Mouse (Mus musculus): ENCODE measurements around the gene Olfr221. TPM values are rescaled to one million over a fixed set of nuclear protein-coding genes. Genes with fewer than 3 reads are reported as not detected.
"Not testable (repeated sequence)": the region's sequence is repeated elsewhere in the genome, so short reads cannot be mapped to it uniquely, and the experiment has no call there.

The Olfr221 gene
- not detected in 2 replicates for polyA plus RNA-seq (2016; fragmentation: Nextera tagmentation; extraction: Ambion mirVana)

GRCm38 (mm10) chr14:52042359-52042758, at the start of gene Olfr221:
TSS of gene Olfr221 (minus strand) at chr14:52042459.
- not testable (repeated sequence) for DNase-seq (ENCODE audit: extremely low spot score, low spot score)
- peaks cover 16% of the 10 kb centered on the region for H3K4me1 ChIP-seq
- WGBS, result 74% methylated on average over 3 of the region's 3 CpGs

GRCm38 (mm10) chr14:52083083-52083482, 40.8 kb upstream of the Olfr221 start:
- H3K36me3 ChIP-seq (replicated peaks), result peaks cover 99% of the 10 kb centered on the region
- no peaks in the 10 kb centered on the region for H3K9me3 ChIP-seq
- no peaks in the 10 kb centered on the region for H3K27me3 ChIP-seq (ENCODE audit: poor library complexity, severe bottlenecking)
- H3K4me3 ChIP-seq, result no peak overlapping the region
- H3K4me1 ChIP-seq, result no peaks in the 10 kb centered on the region
- DNase-seq (ENCODE audit: extremely low spot score, low spot score), result no peak
- no peak overlapping the region for H3K27ac ChIP-seq

More at GRCm38 (mm10) chr14:52042359-52042758, at the start of gene Olfr221:
- H3K36me3 ChIP-seq (replicated peaks); H3K9me3 ChIP-seq; H3K27ac ChIP-seq; H3K27me3 ChIP-seq (ENCODE audit: poor library complexity, severe bottlenecking); H3K4me3 ChIP-seq: not testable (repeated sequence)

GRCm38 (mm10) chr14:52071599-52072137, 29.4 kb upstream of the Olfr221 start:
- 93% methylated on average over 15 of the region's 15 CpGs for WGBS

GRCm38 (mm10) chr14:52066135-52066534, 23.9 kb upstream of the Olfr221 start:
- no peak for DNase-seq (ENCODE audit: extremely low spot score, low spot score)
- WGBS, result 62% methylated on average over 4 of the region's 4 CpGs

More at GRCm38 (mm10) chr14:52071599-52072137, 29.4 kb upstream of the Olfr221 start:
- Histone ChIP-seq H3K27ac (no peak overlapping the region), H3K9me3 (no peaks in the 10 kb centered on the region), H3K4me1 (no peaks in the 10 kb centered on the region), H3K36me3 (replicated peaks) (peaks cover 66% of the 10 kb centered on the region), H3K27me3 (ENCODE audit: poor library complexity, severe bottlenecking) (no peaks in the 10 kb centered on the region), H3K4me3 (no peak overlapping the region)
- DNase-seq (ENCODE audit: extremely low spot score, low spot score), result no peak

GRCm38 (mm10) chr14:52061798-52062197, 19.5 kb upstream of the Olfr221 start:
- Histone ChIP-seq H3K36me3 (replicated peaks) (no peaks in the 10 kb centered on the region), H3K27ac (no peak overlapping the region), H3K4me1 (no peaks in the 10 kb centered on the region), H3K27me3 (ENCODE audit: poor library complexity, severe bottlenecking) (no peaks in the 10 kb centered on the region), H3K4me3 (no peak overlapping the region), H3K9me3 (no peaks in the 10 kb centered on the region)
- no peak for DNase-seq (ENCODE audit: extremely low spot score, low spot score)
- WGBS, result 90% methylated on average over 8 of the region's 8 CpGs

More at GRCm38 (mm10) chr14:52066135-52066534, 23.9 kb upstream of the Olfr221 start:
- no peak overlapping the region for H3K4me3 ChIP-seq
- H3K27me3 ChIP-seq (ENCODE audit: poor library complexity, severe bottlenecking), result no peaks in the 10 kb centered on the region
- H3K4me1 ChIP-seq, result no peaks in the 10 kb centered on the region
- H3K9me3 ChIP-seq, result no peaks in the 10 kb centered on the region
- peaks cover 11% of the 10 kb centered on the region for H3K36me3 ChIP-seq (replicated peaks)
- no peak overlapping the region for H3K27ac ChIP-seq

GRCm38 (mm10) chr14:52060800-52061199, 18.5 kb upstream of the Olfr221 start:
- DNase-seq (ENCODE audit: extremely low spot score, low spot score), result no peak
- Histone ChIP-seq H3K9me3 (no peaks in the 10 kb centered on the region), H3K27me3 (ENCODE audit: poor library complexity, severe bottlenecking) (no peaks in the 10 kb centered on the region), H3K36me3 (replicated peaks) (no peaks in the 10 kb centered on the region), H3K27ac (no peak overlapping the region), H3K4me3 (no peak overlapping the region), H3K4me1 (no peaks in the 10 kb centered on the region)
- WGBS, result 74% methylated on average over 1 of the region's 1 CpGs

- Histone ChIP-seq H3K9me3 (no peaks in the 10 kb centered on the region), H3K27ac (no peak overlapping the region), H3K27me3 (ENCODE audit: poor library complexity, severe bottlenecking) (no peaks in the 10 kb centered on the region), H3K4me3 (no peak overlapping the region), H3K4me1 (no peaks in the 10 kb centered on the region), H3K36me3 (replicated peaks) (no peaks in the 10 kb centered on the region)
- no peak for DNase-seq (ENCODE audit: extremely low spot score, low spot score)
- 80% methylated on average over 4 of the region's 4 CpGs for WGBS
Observed at GRCm38 (mm10) chr14:52059982-52060381, 17.7 kb upstream of the Olfr221 start.

GRCm38 (mm10) chr14:52052720-52053119, 10.5 kb upstream of the Olfr221 start:
- not testable (repeated sequence) for H3K4me3 ChIP-seq; H3K27ac ChIP-seq; H3K27me3 ChIP-seq (ENCODE audit: poor library complexity, severe bottlenecking); H3K4me1 ChIP-seq; DNase-seq (ENCODE audit: extremely low spot score, low spot score); H3K36me3 ChIP-seq (replicated peaks); H3K9me3 ChIP-seq
- WGBS, result 93% methylated on average over 3 of the region's 3 CpGs

GRCm38 (mm10) chr14:52045966-52046565, 3.8 kb upstream of the Olfr221 start:
- Histone ChIP-seq H3K27ac (no peak overlapping the region), H3K36me3 (replicated peaks) (no peaks in the 10 kb centered on the region), H3K9me3 (no peaks in the 10 kb centered on the region), H3K4me1 (peaks cover 16% of the 10 kb centered on the region), H3K4me3 (no peak overlapping the region), H3K27me3 (ENCODE audit: poor library complexity, severe bottlenecking) (no peaks in the 10 kb centered on the region)
- no peak for DNase-seq (ENCODE audit: extremely low spot score, low spot score)
- 82% methylated on average over 9 of the region's 9 CpGs for WGBS

- Histone ChIP-seq H3K27ac (no peak overlapping the region), H3K4me1 (peaks cover 16% of the 10 kb centered on the region), H3K27me3 (ENCODE audit: poor library complexity, severe bottlenecking) (no peaks in the 10 kb centered on the region), H3K4me3 (no peak overlapping the region), H3K9me3 (no peaks in the 10 kb centered on the region), H3K36me3 (replicated peaks) (no peaks in the 10 kb centered on the region)
- WGBS, result 16% methylated on average over 8 of the region's 8 CpGs
- DNase-seq (ENCODE audit: extremely low spot score, low spot score), result no peak
Observed at GRCm38 (mm10) chr14:52044901-52045678, 2.8 kb upstream of the Olfr221 start.

- Histone ChIP-seq H3K27me3 (ENCODE audit: poor library complexity, severe bottlenecking) (no peaks in the 10 kb centered on the region), H3K9me3 (no peaks in the 10 kb centered on the region), H3K4me3 (no peak overlapping the region), H3K4me1 (peaks cover 16% of the 10 kb centered on the region), H3K36me3 (replicated peaks) (no peaks in the 10 kb centered on the region), H3K27ac (no peak overlapping the region)
- 76% methylated on average over 6 of the region's 6 CpGs for WGBS
- DNase-seq (ENCODE audit: extremely low spot score, low spot score), result no peak
Observed at GRCm38 (mm10) chr14:52043446-52043845, 1.2 kb upstream of the Olfr221 start.

- Histone ChIP-seq H3K9me3 (no peaks in the 10 kb centered on the region), H3K4me1 (no peaks in the 10 kb centered on the region), H3K27me3 (ENCODE audit: poor library complexity, severe bottlenecking) (no peaks in the 10 kb centered on the region), H3K36me3 (replicated peaks) (no peaks in the 10 kb centered on the region), H3K4me3 (no peak overlapping the region), H3K27ac (no peak overlapping the region)
- DNase-seq (ENCODE audit: extremely low spot score, low spot score), result no peak
- WGBS, result 91% methylated on average over 5 of the region's 5 CpGs
Observed at GRCm38 (mm10) chr14:52039332-52039731, 2.9 kb downstream of the Olfr221 start.

GRCm38 (mm10) chr14:52035926-52036325, 6.3 kb downstream of the Olfr221 start:
- H3K9me3 ChIP-seq, result no peaks in the 10 kb centered on the region
- no peaks in the 10 kb centered on the region for H3K4me1 ChIP-seq
- no peak for DNase-seq (ENCODE audit: extremely low spot score, low spot score)
- no peaks in the 10 kb centered on the region for H3K27me3 ChIP-seq (ENCODE audit: poor library complexity, severe bottlenecking)
- H3K27ac ChIP-seq, result no peak overlapping the region
- no peak overlapping the region for H3K4me3 ChIP-seq
- 91% methylated on average over 6 of the region's 6 CpGs for WGBS
- no peaks in the 10 kb centered on the region for H3K36me3 ChIP-seq (replicated peaks)

All from forebrain, embryonic 10.5 days (tissue).